Mouse (Mus musculus): ENCODE data around the gene Kcp.

- TF ChIP-seq GATA1 (IDR thresholded peaks at IDR 0.05; ENCODE audit: borderline replicate concordance, low read length) = no peak
- no peak for TF ChIP-seq FLI1 (IDR thresholded peaks at IDR 0.05; ENCODE audit: low read length)
Observed at GRCm38 (mm10) chr6:29523301-29524033, 15.7 kb upstream of the Kcp start.
